ENCODE assay signal across 22 mouse cellular contexts in genomic region chr1:118399625-118400310, GRCm38 (mm10). TPM values are rescaled to one million over a fixed set of nuclear protein-coding genes. Genes with fewer than 3 reads are reported as not detected.
A peak's percentile ranks its signal among the peaks of the same experiment; 100 is the strongest.
DNase-seq lines count a peak whose midpoint lies in the region; ATAC-seq and TF ChIP-seq lines count a peak whose summit lies in the region.
"Had no signal": no experiment of that assay in that cellular context is flagged by ENCODE, and none has a peak within 500 bp of the region (broad histone marks: within the 10 kb centered on the region; RNA-seq: fewer than 3 reads in every experiment).

No protein-coding gene starts in this region.

- 73% methylated on average over 8 of the region's 8 CpGs for WGBS in lung, postnatal 0 days
- 92% methylated on average over 8 of the region's 8 CpGs for WGBS in midbrain, embryonic 10.5 days

- DNase-seq in lung, postnatal 0 days (ENCODE audit: low spot score) = no peak
- no peak for DNase-seq in lung, adult 18-20 months
- DNase-seq in A20 (ENCODE audit: low read depth, low spot score) = peak; percentile 71
- DNase-seq in embryo, embryonic 11 days = no peak
- no peak for DNase-seq in midbrain, embryonic 10.5 days (ENCODE audit: low spot score)
- no peak for DNase-seq in right cerebral cortex, postnatal 4 days
- DNase-seq: adrenal gland, postnatal 36 days; cerebellum, adult 2 months; gastrocnemius, postnatal 10 days; heart, postnatal 36 days; kidney, adult 18-20 months; layer of hippocampus, postnatal 36 days; lung, postnatal 14 days; thymus, adult 18-20 months had no signal

- no peaks in the 10 kb centered on the region for H3K36me3 ChIP-seq in lung, postnatal 0 days (ENCODE audit: insufficient read depth, low read length)
- peaks cover 72% of the 10 kb centered on the region for H3K36me3 ChIP-seq in midbrain, embryonic 10.5 days

- no peak overlapping the region for H3K9ac ChIP-seq in lung, postnatal 0 days (replicated peaks; ENCODE audit: low read depth)
- H3K9ac ChIP-seq: forebrain, embryonic 13.5 days; liver, embryonic 15.5 days; stomach, embryonic 15.5 days had no signal

- no peak overlapping the region for H3K4me3 ChIP-seq in lung, postnatal 0 days (ENCODE audit: low read depth, low read length)
- H3K4me3 ChIP-seq in midbrain, embryonic 10.5 days = no peak overlapping the region
- H3K4me3 ChIP-seq: erythroblast, embryonic 14.5 days; forebrain, embryonic 13.5 days; liver, embryonic 15.5 days; stomach, embryonic 15.5 days had no signal

- no peaks in the 10 kb centered on the region for H3K9me3 ChIP-seq in lung, postnatal 0 days (ENCODE audit: low read length)
- 0 out of 2 replicates have a peak, but pooled peaks cover 5% of the 10 kb centered on the region for H3K9me3 ChIP-seq in midbrain, embryonic 10.5 days (replicated peaks)
- H3K9me3 ChIP-seq: forebrain, embryonic 13.5 days; liver, embryonic 15.5 days; stomach, embryonic 15.5 days had no signal

- ATAC-seq in lung, postnatal 0 days = no peak
- peak; percentile 84 for ATAC-seq in CD4-positive, CD25-positive, alpha-beta regulatory T cell, adult 4 months
- ATAC-seq in hematopoietic stem cell, adult 5-6 weeks (replicated peaks in 1 of 2; ENCODE audit: insufficient read depth in 1 of 2, low FRiP score in 2 of 2, low TSS enrichment in 1 of 2, low read depth in 1 of 2, poor library complexity in 2 of 2, severe bottlenecking in 2 of 2) = peak; percentile 21 to 32; a peak in 3 of 4 replicates
- ATAC-seq: forebrain, embryonic 13.5 days; hindbrain, postnatal 0 days had no signal

- no peaks in the 10 kb centered on the region for H3K27me3 ChIP-seq in lung, postnatal 0 days (replicated peaks; ENCODE audit: insufficient read depth, low read length)
- H3K27me3 ChIP-seq in midbrain, embryonic 10.5 days (ENCODE audit: low read depth, poor library complexity, severe bottlenecking) = no peaks in the 10 kb centered on the region
- H3K27me3 ChIP-seq: forebrain, embryonic 13.5 days; liver, embryonic 15.5 days; stomach, embryonic 15.5 days had no signal

- H3K4me2 ChIP-seq in lung, postnatal 0 days (replicated peaks; ENCODE audit: low read depth, low read length) = no peak overlapping the region
- H3K4me2 ChIP-seq: forebrain, embryonic 13.5 days; liver, embryonic 15.5 days; stomach, embryonic 15.5 days had no signal

- no peaks in the 10 kb centered on the region; the same call in 1 of the 2 replicates for H3K4me1 ChIP-seq in lung, postnatal 0 days (ENCODE audit: insufficient read depth, low read depth, low read length)
- no peaks in the 10 kb centered on the region for H3K4me1 ChIP-seq in midbrain, embryonic 10.5 days

- TF ChIP-seq EP300 in lung, postnatal 0 days (IDR thresholded peaks at IDR 0.05) = no peak

- peak overlapping the region; percentile 83; the same call in 1 of the 2 replicates for H3K27ac ChIP-seq in lung, postnatal 0 days (ENCODE audit: low read length)
- no peak overlapping the region for H3K27ac ChIP-seq in midbrain, embryonic 10.5 days (replicated peaks)
- H3K27ac ChIP-seq: forebrain, embryonic 13.5 days; kidney, postnatal 0 days; liver, embryonic 15.5 days; stomach, embryonic 15.5 days had no signal

- no peak for TF ChIP-seq CTCF in lung, postnatal 0 days (IDR thresholded peaks at IDR 0.05)

RNA-seq across cellular contexts. Expression of gene Clasp1, which starts 10.9 kb away (rescaled TPM):
- polyA plus RNA-seq in lung, postnatal 0 days (2015; fragmentation: Nextera tagmentation; extraction: Ambion mirVana) = 14.8 and 19.6 TPM in 2 replicates
- polyA plus RNA-seq in CD4-positive, CD25-positive, alpha-beta regulatory T cell, adult 4 months (2017; shearing (Covaris generic)) = 10 to 100 TPM; 43.6 to 64.9 TPM
- 56.7 and 66.0 TPM in 2 replicates for total RNA-seq in hematopoietic stem cell, adult 5-6 weeks (2017)
- 87.3 and 106 TPM in 2 replicates for polyA plus RNA-seq in midbrain, embryonic 10.5 days (2016; fragmentation: Nextera tagmentation; extraction: Ambion mirVana)
